Comparison of ENCODE assay signal across 11 mouse cellular contexts in genomic region chr3:21356831-21357712, GRCm38 (mm10).
A peak's percentile ranks its signal among the peaks of the same experiment; 100 is the strongest.
DNase-seq lines count a peak whose midpoint lies in the region; ATAC-seq and TF ChIP-seq lines count a peak whose summit lies in the region.
"Had no signal": no experiment of that assay in that cellular context is flagged by ENCODE, and none has a peak within 500 bp of the region (broad histone marks: within the 10 kb centered on the region; RNA-seq: fewer than 3 reads in every experiment).

No protein-coding gene starts in this region.

- H3K9me3 ChIP-seq in forebrain, embryonic 14.5 days (replicated peaks; ENCODE audit: control insufficient read depth, low read length), result no peaks in the 10 kb centered on the region
- H3K9me3 ChIP-seq: heart, embryonic 12.5 days had no signal

- H3K36me3 ChIP-seq in forebrain, embryonic 14.5 days (ENCODE audit: control insufficient read depth, insufficient read depth, low read length), result no peaks in the 10 kb centered on the region
- H3K36me3 ChIP-seq: heart, embryonic 12.5 days had no signal

- no peak overlapping the region for H3K4me2 ChIP-seq in forebrain, embryonic 14.5 days (ENCODE audit: low read length)
- H3K4me2 ChIP-seq: heart, embryonic 12.5 days had no signal

- no peak for TF ChIP-seq CTCF in layer of hippocampus, adult 2 months (conservative IDR thresholded peaks at IDR 0.05)

- no peak overlapping the region for H3K4me3 ChIP-seq in forebrain, embryonic 14.5 days (ENCODE audit: low read depth, low read length)
- no peak overlapping the region; the same call in 1 of the 2 replicates for H3K4me3 ChIP-seq in layer of hippocampus, adult 2 months
- H3K4me3 ChIP-seq: heart, embryonic 12.5 days had no signal

- peak; percentile 62 for DNase-seq in left cerebral cortex, adult 11 months (ENCODE audit: low spot score)
- no peak for DNase-seq in left cerebral cortex, adult 18-20 months (ENCODE audit: low spot score in 2 of 2)
- DNase-seq in forebrain, embryonic 14.5 days (ENCODE audit: low spot score), result peak; percentile 98
- DNase-seq in layer of hippocampus, adult 2 months (ENCODE audit: low spot score in 2 of 2), result peak; percentile 30 to 87
- DNase-seq in retina, embryonic 14.5 days (ENCODE audit: low spot score), result peak; percentile 67
- no peak for DNase-seq in yolk sac, embryonic 10.5 days (ENCODE audit: low spot score)
- DNase-seq in embryo, embryonic 10 days (ENCODE audit: low spot score), result no peak
- DNase-seq: kidney, adult 11 months; spleen, adult 18-20 months had no signal

- peaks cover 16% of the 10 kb centered on the region for H3K4me1 ChIP-seq in forebrain, embryonic 14.5 days (ENCODE audit: control insufficient read depth, insufficient read depth, low read length)

- 0 out of 2 replicates have a peak overlapping the region, but pooled peaks have one; percentile 10 for H3K27ac ChIP-seq in forebrain, embryonic 14.5 days (ENCODE audit: low read depth, low read length)
- peak overlapping the region; percentile 56 for H3K27ac ChIP-seq in layer of hippocampus, adult 2 months

- no peak overlapping the region for H3K9ac ChIP-seq in forebrain, embryonic 14.5 days (ENCODE audit: low read length)
- H3K9ac ChIP-seq: heart, embryonic 12.5 days had no signal

- no peaks in the 10 kb centered on the region for H3K27me3 ChIP-seq in forebrain, embryonic 14.5 days (replicated peaks; ENCODE audit: control insufficient read depth, insufficient read depth, low read length)
- H3K27me3 ChIP-seq: heart, embryonic 12.5 days had no signal

- peak; percentile 96 for ATAC-seq in forebrain, embryonic 14.5 days
- ATAC-seq: lung, postnatal 0 days had no signal

- WGBS in forebrain, embryonic 14.5 days, result 21% methylated on average over 6 of the region's 6 CpGs

Comparison
In these comparisons a context has a peak if more than half of its experiments do, and no peak if none do; other contexts are left out.
1. DNase-seq: peak in left cerebral cortex, adult 11 months (single experiment), forebrain, embryonic 14.5 days (single experiment), layer of hippocampus, adult 2 months (2 of 2) and retina, embryonic 14.5 days (single experiment); none in left cerebral cortex, adult 18-20 months (0 of 2), yolk sac, embryonic 10.5 days (single experiment) and embryo, embryonic 10 days (single experiment).